Mouse (Mus musculus) CD8-positive naive resting alpha-beta T cell, adult 2 months (primary cell): ENCODE results near the gene Paics.
"Not testable (repeated sequence)": the region's sequence is repeated elsewhere in the genome, so short reads cannot be mapped to it uniquely, and the experiment has no call there.

Experiments used
- DNase-seq, 2 experiments: peaks; one replicate each; pipeline ENCODE4 v3.0.0; 2022; ENCODE audit warnings: low read depth in 2 of 2, low spot score in 2 of 2

Paics gene

DNA sequence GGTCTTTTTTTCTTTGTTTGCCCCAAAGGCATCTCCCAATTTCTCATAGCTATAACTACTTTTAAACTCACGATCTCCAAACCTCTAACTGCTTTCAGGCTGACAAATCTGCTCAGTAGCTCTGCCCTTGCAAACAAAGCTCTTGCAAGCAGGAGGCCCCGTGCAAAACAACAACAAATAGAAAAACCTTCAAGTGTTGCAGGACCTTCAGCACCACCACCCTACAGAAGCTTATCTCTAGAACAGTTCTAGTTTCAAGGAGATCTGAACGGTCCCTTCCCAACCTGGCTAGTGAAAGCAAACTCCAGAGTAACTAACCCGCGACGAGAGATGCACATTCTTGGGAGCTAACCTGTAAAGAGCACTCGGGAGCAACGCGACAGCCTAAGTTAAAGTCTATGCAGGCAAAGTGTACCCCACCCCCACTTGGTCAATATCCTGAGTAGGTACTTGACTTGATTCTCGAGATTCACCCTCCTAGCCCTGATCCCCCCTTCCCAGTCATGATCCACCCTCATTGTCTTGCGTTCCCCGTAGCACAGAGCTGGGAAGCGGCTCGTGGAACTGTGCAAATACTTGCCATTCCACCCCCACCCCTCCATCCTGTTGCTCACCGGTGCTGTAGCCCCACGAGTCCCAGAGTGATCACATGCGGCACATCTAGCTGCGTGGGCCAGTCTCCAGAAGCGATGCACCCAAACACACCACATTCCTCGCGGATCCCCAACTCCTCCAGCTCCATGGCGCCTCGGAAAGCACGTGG lies 583 bp upstream of the Paics start:
- DNase-seq = no peak

- no peak for DNase-seq
Observed at GRCm38 (mm10) chr5:76952112-76953040, 1.3 kb downstream of the Paics start.

DNA sequence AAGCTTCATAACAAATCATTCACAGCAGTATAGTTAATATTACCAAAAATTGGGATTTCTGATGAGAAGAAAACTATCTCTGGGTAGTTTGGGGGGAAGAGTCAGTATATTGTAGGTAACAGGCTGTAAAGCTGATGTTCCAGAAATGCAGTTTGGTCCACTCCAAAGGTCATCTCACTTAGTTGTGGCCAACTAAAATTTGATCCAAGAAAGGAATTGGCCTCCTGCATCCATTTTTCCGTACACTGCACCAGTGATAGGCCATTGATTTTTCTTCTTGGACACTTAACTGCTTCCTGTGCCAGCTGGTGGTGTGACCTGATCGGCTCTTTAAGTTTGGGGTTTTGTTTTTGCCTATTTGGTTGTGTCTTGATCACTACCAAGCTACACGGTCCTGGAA lies 2.7 kb downstream of the Paics start:
- no peak for DNase-seq

DNA sequence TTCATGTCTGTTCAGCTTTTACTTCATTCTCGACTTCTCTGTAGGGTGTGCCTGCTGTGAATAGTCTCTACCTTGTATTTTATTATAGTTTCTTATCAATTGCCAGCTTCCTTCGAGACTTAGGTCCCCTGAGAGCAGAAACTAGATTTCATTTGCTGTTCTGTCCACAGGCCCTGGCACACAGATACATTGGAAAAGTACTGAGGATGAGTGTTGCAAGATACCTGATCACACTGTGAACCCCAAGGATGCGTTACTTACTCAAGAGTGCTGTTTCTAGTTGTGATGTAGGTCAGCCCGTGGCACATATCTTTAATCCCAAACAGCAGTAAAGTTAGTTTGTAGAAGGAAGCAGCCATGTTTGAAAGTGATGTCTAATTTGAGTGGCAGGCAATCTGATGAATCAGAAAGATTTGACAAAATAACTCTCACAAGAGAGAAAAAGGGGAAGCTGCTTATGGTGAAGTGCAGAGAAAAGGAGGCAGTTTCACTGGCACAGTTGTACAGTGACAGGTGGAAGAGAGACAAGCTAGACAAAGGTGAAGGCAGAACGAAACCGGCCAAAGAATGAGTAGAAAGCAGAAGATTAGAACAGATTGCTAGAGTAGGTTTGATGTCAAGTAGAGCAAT lies 3.3 kb downstream of the Paics start:
- no peak for DNase-seq

DNA sequence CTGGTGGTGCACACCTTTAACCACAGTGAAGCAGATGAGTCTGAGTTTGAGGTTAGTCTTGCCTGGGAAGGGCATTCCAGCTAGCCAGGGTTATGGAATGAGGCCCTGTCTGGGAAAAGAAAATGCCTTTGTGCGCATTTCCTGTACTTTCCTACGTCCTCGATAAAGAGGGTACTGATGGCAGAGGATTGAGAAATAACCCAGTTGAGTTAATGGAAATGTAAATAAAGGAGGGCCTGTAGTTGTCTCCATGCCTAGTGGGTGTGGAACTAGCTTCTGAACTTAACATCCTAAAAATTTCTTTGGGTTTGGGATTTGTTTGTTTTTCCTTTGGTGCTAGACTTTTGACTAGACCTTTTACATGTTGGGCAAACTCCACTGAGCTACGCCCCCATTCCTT lies 4.4 kb downstream of the Paics start:
- no peak for DNase-seq

DNA sequence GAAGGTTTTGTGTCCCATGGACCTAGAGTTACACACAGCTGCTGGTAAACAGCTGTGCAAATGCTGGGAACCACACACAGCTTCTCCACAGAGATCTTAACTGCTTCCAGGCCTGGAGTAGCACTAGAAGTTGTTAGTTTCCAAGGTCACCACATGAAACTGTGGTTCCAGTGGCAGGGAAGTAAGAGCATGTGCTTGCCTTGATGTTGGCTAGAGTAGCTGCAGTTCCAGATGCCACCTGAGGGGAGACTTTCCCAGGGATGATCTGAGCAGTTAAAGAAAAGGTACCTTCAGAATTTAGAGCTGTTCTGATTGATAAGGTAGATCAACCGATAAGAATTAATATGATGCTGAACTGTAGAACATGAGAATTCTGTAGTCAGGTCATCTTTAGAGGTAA lies 6.8 kb downstream of the Paics start:
- DNase-seq = no peak

- no peak for DNase-seq
Observed at GRCm38 (mm10) chr5:76959587-76959986, 8.5 kb downstream of the Paics start.

GRCm38 (mm10) chr5:76962545-76962944 lies 11.4 kb downstream of the Paics start:
- DNase-seq = no peak

DNA sequence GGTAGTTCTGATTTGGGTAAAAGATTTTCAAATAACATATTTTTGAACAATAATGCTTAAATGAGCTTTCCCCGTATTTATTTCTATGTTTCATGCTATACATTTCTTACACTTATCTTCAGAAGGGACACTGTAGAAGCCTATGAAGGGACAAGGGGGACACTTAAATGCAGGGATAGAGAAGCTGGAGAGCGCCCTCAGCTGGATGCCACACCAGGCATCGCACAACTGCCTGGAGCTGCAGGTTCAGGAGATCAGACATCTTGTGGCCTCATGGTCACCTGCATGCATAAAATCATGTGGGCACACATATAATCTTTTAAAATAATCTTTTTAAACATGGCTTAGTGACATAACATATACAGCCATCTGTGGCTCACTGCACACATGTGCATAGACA lies 13.5 kb downstream of the Paics start:
- DNase-seq = no peak

DNA sequence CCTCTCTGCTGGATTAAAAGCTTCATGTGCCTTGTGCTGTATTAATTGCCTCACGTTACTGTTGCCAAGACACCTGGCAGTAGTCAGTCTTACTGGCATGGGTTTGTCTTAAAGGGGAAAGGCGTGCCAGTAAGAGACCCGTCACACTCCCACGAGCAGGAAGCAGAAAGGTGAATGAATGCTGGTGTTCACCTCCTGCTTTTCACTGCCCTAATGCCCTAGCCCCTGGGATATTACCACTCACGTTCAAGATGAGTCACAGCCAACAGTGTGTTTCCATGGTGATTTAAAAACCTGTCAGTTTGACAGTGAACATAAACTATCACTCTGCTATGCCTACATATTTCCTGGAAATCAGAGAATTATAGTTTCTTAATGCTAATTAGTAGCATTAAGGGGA lies 18.1 kb downstream of the Paics start:
- no peak for DNase-seq

GRCm38 (mm10) chr5:76971115-76971514 lies 20.0 kb downstream of the Paics start:
- not testable (repeated sequence) for DNase-seq

DNA sequence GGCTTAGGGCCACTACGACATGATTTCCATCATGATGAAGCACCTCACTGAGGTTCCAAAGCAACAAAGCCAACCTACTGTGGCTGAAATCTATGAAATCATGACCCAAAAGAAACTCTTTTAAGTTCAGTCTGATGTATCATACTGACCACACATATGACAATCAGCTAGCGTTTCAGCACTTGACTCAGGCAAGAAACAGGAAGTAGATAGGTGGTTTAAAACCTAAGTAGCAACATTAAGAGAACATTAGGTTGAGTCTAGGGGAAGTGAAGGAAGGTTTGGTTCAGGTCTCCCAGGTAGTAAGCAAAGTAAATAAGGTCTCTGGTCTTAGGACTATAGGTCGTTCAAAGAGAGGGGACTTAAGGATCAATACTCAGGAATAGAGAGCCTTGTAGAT lies 22.4 kb downstream of the Paics start:
- no peak for DNase-seq

GRCm38 (mm10) chr5:76974207-76974553 lies 23.1 kb downstream of the Paics start:
- no peak for DNase-seq

GRCm38 (mm10) chr5:76974554-76975285 lies 23.6 kb downstream of the Paics start, which contains the start of gene Srp72:
Srp72 (plus strand) TSS chr5:76974683.
- DNase-seq = peak; percentile 65 to 67

DNA sequence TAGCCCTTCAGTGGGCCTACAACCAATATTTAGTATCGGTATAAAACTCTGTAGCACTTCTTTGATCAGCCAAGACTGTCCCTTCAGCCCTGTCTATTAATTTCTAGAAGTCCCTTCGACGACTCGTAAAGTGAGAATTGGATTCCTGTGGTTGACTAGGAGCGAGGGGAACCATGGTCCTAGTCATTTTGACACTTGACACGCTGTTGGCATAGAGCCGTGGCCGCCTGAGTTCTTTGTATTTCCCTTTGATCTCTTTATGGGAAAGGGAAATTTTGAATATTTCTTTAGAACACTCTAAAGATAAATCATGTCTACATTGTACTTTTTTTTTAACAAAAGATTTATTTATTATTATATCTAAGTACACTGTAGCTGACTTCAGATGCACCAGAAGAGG lies 24.6 kb downstream of the Paics start:
- no peak for DNase-seq

GRCm38 (mm10) chr5:76984015-76984414 lies 32.9 kb downstream of the Paics start:
- no peak for DNase-seq

- DNase-seq = no peak
Observed at GRCm38 (mm10) chr5:76990789-76991188, 39.7 kb downstream of the Paics start.

DNA sequence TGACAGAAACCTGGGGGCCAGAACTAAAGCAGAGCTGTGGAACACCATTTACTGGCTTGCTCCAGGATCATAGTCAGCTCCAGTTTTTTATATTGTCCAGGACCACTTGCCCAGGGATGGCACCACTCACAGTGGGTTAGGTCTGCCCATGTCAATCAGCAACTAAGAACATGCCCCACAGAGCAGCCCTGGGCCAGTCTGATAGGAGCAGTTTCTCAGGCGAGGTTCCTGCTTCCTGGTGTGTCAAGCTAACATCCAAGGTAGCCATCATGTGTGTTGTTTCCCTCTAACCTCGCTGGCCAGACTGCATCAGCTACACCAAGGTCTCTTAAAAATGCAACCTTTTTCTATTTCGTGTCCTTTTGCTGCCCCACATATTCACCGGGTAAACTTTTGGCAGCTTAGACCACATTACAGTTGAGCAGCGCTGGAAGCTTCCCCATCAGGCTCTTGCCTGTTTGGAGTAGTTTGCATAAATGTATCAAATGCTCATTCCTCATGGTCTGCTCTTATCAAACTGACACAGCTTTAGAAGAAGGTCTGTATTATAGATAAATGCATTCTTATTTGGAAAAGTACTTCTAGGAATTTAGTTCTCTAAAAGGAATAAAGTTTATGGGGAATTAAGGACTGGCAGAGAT lies 42.2 kb downstream of the Paics start:
- DNase-seq = no peak

DNA sequence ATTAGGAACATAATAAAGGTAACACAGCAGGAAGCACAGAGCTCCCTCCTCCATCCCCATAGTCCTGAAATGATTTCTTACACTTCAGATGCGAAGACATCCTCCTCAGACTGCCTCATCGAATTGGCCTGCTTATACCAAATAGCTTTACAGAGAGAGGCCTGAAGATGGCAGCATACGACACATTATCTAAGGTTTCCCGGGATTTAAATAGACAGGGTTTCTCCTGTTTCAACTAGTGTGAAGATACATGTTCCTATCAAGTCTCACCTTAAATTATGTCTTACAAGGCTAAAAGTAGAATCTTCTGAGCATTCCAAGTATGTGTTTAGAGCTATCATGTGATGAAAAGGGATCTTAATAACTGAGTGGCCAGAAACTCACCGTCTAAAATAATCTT lies 47.3 kb downstream of the Paics start:
- DNase-seq = no peak

GRCm38 (mm10) chr5:77001192-77001591 lies 50.1 kb downstream of the Paics start:
- DNase-seq = no peak
